Mouse (Mus musculus) thymus, adult 2 months (tissue): ENCODE measurements around the gene Ms4a15. TPM values are rescaled to one million over a fixed set of nuclear protein-coding genes. Genes with fewer than 3 reads are reported as not detected.
A peak's percentile ranks its signal among the peaks of the same experiment; 100 is the strongest.

Experiments used
- DNase-seq: peaks from one replicate; pipeline ENCODE4 v3.0.0; 2021
- H3K27ac ChIP-seq: fragments of 200-500 bp; 2 replicates; pipeline ENCODE4 v1.5.1; 2012; ENCODE audit warnings: low read length, control low read depth; ENCODE audit not compliant: control insufficient read depth, insufficient read depth
- H3K27me3 ChIP-seq: fragments of 200-500 bp; 2 replicates; pipeline ENCODE4 v1.6.1; 2012; ENCODE audit warnings: mild to moderate bottlenecking, low read length, moderate library complexity, mixed read lengths; ENCODE audit not compliant: control insufficient read depth, insufficient read depth
- H3K36me3 ChIP-seq: fragments of 200-500 bp; 2 replicates; pipeline ENCODE4 v1.6.1; 2012; ENCODE audit warnings: mild to moderate bottlenecking, low read length, moderate library complexity; ENCODE audit not compliant: control insufficient read depth, insufficient read depth
- H3K4me1 ChIP-seq: fragments of 200-500 bp; replicated peaks from 2 replicates; pipeline ENCODE4 v1.6.1; 2012; ENCODE audit warnings: low read length; ENCODE audit not compliant: control insufficient read depth, insufficient read depth
- H3K4me3 ChIP-seq: fragments of 200-500 bp; 2 replicates; pipeline ENCODE4 v1.5.1; 2012; ENCODE audit warnings: mild to moderate bottlenecking, low read length, control low read depth, moderate library complexity; ENCODE audit not compliant: control insufficient read depth, insufficient read depth
- CTCF ChIP-seq: fragments of 200-500 bp; IDR thresholded peaks from 2 replicates; pipeline ENCODE4 v1.5.1; 2012; ENCODE audit warnings: mild to moderate bottlenecking, control low read depth, low read length, moderate library complexity, borderline replicate concordance; ENCODE audit not compliant: control insufficient read depth, poor library complexity, insufficient read depth; ENCODE audit errors: extremely low read depth
- POLR2A ChIP-seq: fragments of 200-500 bp; IDR thresholded peaks from 2 replicates; pipeline ENCODE4 v1.6.1; 2012; ENCODE audit warnings: mild to moderate bottlenecking, low read length, control low read depth, moderate library complexity; ENCODE audit not compliant: control insufficient read depth, poor library complexity, insufficient read depth; ENCODE audit errors: extremely low read depth
- WGBS: fragments of 180-500 bp; shearing (Covaris S2); methylation state at CpG from one replicate; pipeline ENCODE4 v1.1.7; 2018; 5-methylcytosine and 5-hydroxymethylcytosine counted together
- polyA plus RNA-seq: library from polyadenylated mRNA; depleted of rRNA; stranded (reverse); fragments of >200 nt; gene quantifications from 2 replicates; pipeline ENCODE4 v1.2.3, GENCODE M21; 2012

The Ms4a15 gene
- polyA plus RNA-seq, 1 experiment, result not detected

DNA sequence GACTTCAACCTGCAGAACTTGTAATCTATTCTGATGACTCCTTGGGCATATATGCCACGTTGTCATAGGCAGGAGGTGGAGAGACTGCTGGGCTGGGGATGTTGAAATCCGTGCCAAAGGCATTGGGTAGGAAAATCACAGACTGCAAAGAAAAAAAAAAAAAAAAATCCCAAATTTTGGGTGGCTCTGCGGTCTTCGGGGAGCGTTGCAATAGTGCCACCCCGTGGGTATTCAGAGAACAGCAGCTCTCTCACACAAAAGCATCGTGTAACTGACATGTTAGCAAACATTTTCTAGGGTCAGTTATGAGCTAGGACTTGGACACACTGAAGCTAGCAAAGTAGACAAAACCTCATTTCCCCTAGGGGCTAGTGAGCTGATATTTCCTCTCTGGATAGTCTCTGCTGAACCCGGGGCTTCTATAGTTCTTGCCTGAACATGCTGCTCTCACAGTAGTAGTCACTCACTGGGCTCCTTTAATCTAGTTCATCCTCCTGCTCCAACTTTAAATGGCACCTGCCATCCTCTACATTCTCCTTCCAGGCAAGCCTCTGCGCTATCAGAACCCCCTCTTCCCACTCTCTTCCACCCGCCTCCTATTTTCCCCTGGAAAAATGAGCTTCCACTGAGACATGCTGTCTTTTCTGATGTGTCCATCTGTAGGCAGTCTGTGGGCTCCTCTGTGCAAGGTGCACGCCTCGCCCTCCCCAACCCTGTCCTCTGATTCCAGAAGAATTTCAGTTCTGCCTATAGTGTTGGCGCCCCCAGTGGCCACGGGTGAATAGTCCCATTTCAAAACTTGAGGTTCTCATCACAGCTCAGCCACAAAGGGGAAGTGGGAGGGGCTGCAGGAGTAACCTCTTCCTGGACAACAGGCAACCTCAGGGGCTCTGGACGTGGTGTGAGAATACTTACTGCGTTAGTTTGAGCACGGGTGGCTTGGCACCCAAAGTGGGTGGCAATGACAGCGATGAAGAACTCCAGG lies 13.6 kb downstream of the Ms4a15 start:
- Histone ChIP-seq H3K36me3 (no peaks in the 10 kb centered on the region), H3K27ac (no peak overlapping the region), H3K27me3 (no peaks in the 10 kb centered on the region), H3K4me1 (peaks cover 9% of the 10 kb centered on the region), H3K4me3 (peak overlapping the region; percentile 54)
- WGBS, result 3% methylated on average over 18 of the region's 18 CpGs
- TF ChIP-seq POLR2A (no peak), CTCF (peak; percentile 95; the same call in 1 of the 2 replicates)
- DNase-seq, result peak; percentile 94

DNA sequence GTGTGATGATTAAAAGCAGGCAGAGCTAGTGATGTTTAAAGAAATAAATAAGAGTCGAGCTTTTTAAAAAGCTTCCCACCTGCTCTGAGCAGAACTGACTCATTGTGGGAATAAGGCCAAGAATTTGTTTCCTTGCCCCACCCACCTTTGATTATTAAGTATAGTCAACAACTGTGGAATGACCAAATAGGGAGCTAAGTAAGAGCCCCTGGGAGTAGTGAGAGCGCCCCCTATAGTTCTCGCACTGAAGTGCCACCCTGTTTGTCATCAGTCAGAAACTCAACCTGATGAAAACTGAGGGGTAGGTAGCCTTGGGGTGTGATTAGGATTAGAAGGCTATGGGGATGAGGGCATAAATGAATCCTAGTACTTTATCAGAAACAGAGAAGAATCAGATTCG lies 16.7 kb downstream of the Ms4a15 start:
- Histone ChIP-seq H3K27ac (no peak overlapping the region), H3K4me1 (peaks cover 9% of the 10 kb centered on the region), H3K27me3 (no peaks in the 10 kb centered on the region), H3K36me3 (no peaks in the 10 kb centered on the region), H3K4me3 (no peak overlapping the region)
- TF ChIP-seq CTCF (no peak), POLR2A (no peak)
- 58% methylated on average over 4 of the region's 4 CpGs for whole genome bisulfite sequencing
- DNase-seq, result no peak

DNA sequence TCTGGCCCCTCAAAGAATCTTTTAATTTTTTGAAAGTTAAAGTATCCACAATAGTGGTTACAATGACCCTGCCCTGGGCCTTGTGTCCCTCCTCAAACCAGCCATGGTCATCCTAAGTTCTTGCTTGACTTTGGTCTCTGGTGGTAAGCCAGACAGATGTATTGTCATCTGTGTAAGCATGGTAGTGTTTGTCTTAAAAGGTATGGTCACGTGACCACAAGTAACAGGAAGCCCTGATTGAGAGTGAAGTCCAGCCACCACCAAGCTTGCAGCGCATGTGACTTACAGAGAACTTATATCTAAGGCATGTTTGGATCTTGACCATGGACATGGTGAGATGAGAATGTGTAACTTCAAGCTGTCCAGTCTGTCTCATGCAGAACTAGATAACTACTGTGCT lies 17.9 kb downstream of the Ms4a15 start:
- Histone ChIP-seq H3K4me1 (peaks cover 7% of the 10 kb centered on the region), H3K27ac (no peak overlapping the region), H3K4me3 (no peak overlapping the region), H3K36me3 (no peaks in the 10 kb centered on the region), H3K27me3 (no peaks in the 10 kb centered on the region)
- WGBS, result 74% methylated on average over 2 of the region's 2 CpGs
- DNase-seq, result no peak
- TF ChIP-seq POLR2A (no peak), CTCF (no peak)

DNA sequence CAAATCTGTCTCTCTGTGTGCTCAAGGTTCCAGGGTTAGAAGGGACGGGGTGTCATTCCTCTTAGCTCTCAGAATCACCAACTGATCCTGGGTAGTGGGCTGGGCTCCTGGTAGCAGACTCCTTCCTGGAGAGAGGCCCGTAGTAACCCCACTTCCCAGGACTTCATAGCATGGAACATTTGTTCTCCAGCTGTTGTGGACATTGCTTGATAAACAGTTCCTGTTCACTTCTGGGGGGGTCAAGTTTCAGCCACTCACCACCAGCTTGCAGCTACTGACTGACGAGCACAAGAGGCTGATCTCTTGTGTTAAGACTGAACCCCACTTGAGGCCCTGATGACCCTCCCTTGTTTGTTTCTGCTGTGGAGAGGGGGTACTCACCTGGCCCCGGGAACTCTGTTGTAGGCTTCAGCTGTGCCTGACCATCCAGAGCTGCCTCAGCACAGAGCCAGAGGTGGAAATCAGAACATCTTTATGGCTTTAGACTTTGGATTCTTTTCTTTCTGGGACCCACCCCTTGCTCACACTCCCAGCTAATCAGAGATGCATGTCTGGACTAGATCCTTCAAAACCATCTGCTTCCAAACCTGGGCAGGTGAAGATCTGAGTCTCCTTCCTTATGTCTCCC lies 18.7 kb downstream of the Ms4a15 start, which contains the start of gene Ms4a10:
TSS of gene Ms4a10 (minus strand) at position 433 of the 628 bp plus-strand sequence.
- 84% methylated on average over 4 of the region's 4 CpGs for WGBS
- Histone ChIP-seq H3K27me3 (no peaks in the 10 kb centered on the region), H3K4me1 (no peaks in the 10 kb centered on the region), H3K36me3 (no peaks in the 10 kb centered on the region), H3K4me3 (no peak within 1 kb of the TSS), H3K27ac (no peak within 1 kb of the TSS)
- DNase-seq, result no peak
- no peak for TF ChIP-seq POLR2A
- TF ChIP-seq CTCF, result no peak

DNA sequence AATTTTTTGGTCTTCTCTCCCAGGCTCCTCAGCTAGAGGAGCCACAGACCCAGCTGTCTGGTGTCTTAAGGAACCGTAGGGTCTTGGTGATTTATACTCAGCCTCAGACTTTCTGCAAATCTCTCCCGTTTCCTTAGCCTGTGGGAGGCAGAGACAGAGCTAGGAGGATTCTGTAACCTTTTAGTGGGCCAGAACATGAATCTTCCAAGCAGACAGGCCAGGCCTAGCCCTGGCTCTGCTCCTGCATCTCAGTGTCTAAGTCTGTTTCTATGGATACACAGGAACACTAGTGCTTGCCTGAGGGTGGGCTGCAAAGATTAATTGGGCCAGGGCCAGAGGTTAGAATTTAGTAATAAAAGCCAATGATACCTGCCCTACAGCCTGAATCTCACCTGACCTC lies 19.9 kb downstream of the Ms4a15 start:
- 96% methylated on average over 2 of the region's 2 CpGs for WGBS
- no peak overlapping the region for H3K27ac ChIP-seq

DNA sequence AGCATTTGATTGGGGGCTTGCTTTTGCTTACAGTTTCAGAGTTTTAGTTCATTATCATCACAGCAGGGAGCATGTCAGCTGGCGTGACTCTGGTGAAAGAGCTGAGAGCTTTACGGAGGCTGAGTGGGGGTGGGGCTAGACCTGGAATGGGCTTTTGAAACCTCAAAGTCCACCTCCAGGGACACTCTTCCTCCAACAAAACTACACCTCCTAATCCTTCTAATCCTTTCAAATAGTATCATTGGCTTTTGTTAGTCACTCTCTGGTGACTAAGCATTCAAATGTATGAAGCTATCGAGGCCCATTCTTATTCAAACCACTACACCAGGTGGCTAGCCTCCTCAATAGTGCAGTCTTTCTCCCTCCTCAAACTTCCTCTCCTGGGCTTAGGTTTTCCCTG lies 20.4 kb downstream of the Ms4a15 start:
- WGBS, result 97% methylated on average over 3 of the region's 3 CpGs
- TF ChIP-seq CTCF, result no peak
- no peak for TF ChIP-seq POLR2A
- Histone ChIP-seq H3K4me3 (no peak overlapping the region), H3K27me3 (no peaks in the 10 kb centered on the region), H3K36me3 (no peaks in the 10 kb centered on the region), H3K4me1 (no peaks in the 10 kb centered on the region), H3K27ac (no peak overlapping the region)
- no peak for DNase-seq

More for the DNA sequence above, 19.9 kb downstream of the Ms4a15 start:
- Histone ChIP-seq H3K27me3 (no peaks in the 10 kb centered on the region), H3K4me3 (no peak overlapping the region), H3K4me1 (no peaks in the 10 kb centered on the region), H3K36me3 (no peaks in the 10 kb centered on the region)
- no peak for TF ChIP-seq POLR2A
- no peak for TF ChIP-seq CTCF
- no peak for DNase-seq
